Mouse (Mus musculus) A20 (cell line): ENCODE measurements around the gene Ccl6.
"Not testable (repeated sequence)": the region's sequence is repeated elsewhere in the genome, so short reads cannot be mapped to it uniquely, and the experiment has no call there.

ENCODE experiments used
- DNase-seq: peaks from one replicate; pipeline ENCODE4 v3.0.0-alpha.2; 2011; ENCODE audit warnings: low read depth, low spot score

Ccl6 gene

DNA sequence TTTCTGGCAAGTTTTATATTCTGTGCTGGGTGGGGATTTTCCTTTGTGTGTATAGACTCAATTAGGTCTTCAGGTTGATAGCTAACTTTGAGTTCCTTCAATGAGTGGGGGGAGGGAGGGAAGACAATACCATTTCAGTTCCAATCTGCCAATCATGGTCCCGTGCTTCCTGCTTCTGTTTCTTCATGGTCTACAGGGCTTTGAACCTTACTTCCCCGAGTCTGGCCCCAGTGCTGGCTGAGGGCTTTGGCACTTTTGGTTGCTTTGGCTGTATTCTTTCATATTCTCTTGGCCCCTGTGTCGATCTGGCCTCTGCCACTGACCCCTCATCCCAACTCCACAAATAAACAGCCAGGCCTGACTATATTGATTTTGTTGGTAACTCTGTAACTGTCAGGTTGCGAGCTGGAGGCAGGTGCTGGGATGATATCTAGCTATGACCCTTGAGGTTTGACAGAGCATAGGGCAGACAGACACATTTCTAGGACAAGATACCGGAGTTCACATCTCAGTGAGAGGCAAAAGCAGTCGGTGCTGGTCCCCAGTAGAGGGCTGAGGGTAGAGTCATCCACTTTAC is 30.5 kb downstream of the Ccl6 start:
- DNase-seq = no peak

DNA sequence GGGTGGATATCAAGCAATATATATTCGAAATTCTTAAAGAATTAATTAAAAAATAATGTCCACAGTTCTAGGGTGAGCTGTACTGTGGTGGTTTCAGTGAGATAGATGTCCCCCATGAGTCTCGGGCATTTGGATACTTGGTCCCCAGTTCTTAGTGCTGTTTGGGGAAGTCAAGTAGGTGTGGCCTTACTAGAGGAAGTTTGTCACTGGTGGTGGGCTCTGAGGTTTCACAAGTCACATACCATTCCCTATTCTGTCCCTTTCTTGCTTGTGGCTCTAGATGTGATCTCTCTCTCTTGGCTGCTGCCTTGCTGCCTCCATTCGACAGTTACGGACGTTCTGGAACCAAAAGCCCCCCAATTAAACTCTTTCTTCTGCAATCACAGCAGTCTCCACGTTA is 32.5 kb downstream of the Ccl6 start:
- DNase-seq = peak; percentile 31

DNA sequence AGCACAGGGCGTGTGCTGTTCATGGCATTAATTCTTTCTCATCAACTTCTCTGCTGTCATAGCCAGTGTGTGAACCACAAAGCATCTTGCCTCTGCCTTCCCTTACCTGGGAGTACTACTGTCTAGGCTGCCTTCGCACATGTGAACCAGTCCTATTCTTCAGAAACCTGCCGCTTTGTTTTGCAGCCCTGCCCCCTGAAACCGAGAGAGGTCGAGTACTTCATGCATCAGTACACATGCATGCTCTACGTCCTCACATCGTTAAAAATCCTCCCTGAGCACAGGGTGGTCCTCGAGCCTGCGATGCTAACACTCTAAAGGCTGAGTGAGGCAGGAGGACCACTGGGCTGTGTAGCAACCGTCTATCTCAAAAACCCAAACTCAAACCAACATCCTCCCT is 35.8 kb downstream of the Ccl6 start:
- peak; percentile 30 for DNase-seq

- DNase-seq = peak; percentile 66
Observed at GRCm38 (mm10) chr11:83556085-83556781, 36.7 kb downstream of the Ccl6 start.

DNA sequence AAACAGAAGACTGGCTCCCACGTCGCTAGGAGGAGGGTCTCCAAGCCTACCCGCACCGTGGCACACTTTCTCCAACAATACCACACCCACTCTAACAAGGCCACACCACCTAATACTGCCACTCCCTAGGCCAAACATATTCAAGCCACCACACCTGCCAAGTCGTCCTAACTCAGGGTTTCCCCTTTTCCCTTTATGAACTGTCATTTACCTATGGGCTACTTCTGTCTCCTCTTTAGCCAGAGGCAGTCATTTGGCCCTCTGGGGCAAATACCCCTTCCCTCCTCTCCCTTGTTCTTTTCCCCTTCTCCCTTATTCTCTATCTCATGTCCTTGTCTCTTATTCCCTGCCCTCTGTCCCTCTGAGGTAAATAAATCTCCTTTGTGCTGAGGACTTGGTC is 41.2 kb downstream of the Ccl6 start:
- DNase-seq = no peak

DNA sequence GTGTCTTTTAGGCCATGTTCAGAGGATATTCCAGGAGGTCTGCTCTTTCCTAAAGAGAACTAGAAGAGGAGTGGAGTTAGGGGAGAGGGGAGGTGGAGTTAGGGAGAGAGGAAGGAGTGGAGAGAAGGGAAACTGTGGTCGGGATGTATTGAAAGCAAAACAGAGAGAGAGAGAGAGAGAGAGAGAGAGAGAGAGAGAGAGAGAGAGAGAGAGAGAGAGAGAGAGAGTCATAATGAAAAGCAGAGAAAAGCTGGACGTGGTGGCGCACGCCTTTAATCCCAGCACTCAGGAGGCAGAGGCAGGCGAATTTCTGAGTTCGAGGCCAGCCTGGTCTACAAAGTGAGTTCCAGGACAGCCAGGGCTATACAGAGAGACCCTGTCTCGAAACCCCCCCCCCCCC is 41.9 kb downstream of the Ccl6 start:
- not testable (repeated sequence) for DNase-seq

- DNase-seq = peak; percentile 72
Observed at GRCm38 (mm10) chr11:83550186-83550632, 42.7 kb downstream of the Ccl6 start.

DNA sequence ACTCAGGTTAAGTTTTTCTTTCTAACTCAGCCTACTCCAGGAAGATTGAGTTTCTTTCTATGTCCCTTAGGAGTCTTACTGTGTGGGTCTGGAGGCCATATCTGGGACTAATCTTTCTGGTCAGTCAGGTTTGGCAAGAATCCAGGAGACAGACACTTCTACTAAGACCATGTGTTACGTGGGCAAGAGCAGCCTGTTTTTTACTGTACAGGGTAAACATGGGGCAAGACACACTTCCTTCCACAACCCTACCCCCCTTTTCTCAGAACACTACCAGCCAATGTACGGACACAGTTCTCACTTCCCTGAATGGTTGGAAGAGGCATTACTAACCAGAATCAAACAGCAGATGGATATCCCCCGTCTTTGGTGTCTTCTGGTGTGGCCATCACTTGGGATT is 48.7 kb downstream of the Ccl6 start:
- DNase-seq = no peak

GRCm38 (mm10) chr11:83541415-83541814 is 51.5 kb downstream of the Ccl6 start:
- DNase-seq = no peak

DNA sequence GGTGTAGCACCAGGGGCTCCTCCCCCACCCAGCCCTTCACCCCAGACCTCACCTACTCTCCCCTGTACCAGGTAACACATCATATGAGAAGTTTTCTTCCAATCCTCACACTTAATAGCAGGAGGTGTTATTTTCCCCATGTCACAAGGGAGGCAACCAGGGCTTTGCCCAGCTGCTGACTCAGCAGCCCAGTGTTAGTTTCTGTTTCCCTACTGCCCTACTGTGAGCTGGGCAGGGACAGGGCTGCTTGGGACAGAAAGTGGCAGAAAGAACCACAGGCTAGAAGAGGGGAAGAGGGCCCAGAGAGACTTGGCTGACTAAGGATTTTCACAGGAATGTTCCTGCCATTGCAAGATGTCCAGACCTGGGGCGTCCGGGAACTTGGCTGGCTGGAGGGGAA is 52.0 kb downstream of the Ccl6 start:
- DNase-seq = no peak

DNA sequence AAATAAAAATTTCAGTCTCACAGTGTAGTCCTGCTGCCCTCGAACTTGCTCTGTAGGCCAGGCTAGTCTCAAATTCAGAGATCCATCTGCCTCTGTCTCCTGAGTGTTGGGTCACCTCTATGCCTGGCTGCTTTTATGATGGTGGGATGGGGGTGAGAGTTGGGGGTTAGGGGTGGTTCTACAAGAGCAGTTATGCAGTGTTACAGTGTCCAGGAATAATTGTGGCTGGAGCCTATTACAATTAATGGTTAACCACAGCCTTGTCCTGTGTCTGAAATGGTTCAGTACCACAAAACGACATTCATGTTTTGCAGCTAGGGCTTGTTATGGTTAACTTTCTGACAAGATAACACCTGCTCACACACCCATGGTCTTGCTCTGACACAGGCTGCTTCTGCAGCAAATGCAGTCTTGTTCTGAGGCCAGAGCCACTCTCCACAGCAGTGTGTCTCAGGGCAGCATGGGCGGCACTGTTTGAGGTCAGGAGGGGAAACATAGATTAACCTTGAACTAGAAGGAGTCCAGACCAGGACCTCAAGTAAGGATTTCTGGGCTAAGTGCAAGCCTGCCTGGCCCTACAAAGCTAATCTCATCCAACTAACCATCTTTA is 54.1 kb downstream of the Ccl6 start:
- no peak for DNase-seq
